Mouse (Mus musculus): ENCODE measurements at regions not wholly inside any gene's neighbourhood (a gene's known extent, or its start where the extent isn't known, plus 50 kb on each side); places are given as distances from the start of the nearest gene placed in this dataset.
"Not testable (repeated sequence)": the region's sequence is repeated elsewhere in the genome, so short reads cannot be mapped to it uniquely, and the experiment has no call there.

- CTCF ChIA-PET, result no interaction called here
- TF ChIP-seq CTCF (IDR thresholded peaks at IDR 0.05), result no peak
- no peaks in the 10 kb centered on the region for H3K27me3 ChIP-seq
- ATAC-seq, result peak; percentile 54
- no peak for DNase-seq (ENCODE audit: low read depth, low spot score)
- in situ Hi-C loops (cut with MboI; ENCODE audit: low pct_unique_long_range_greater_than_20kb), result no loop called here
- POLR2A ChIA-PET, result interaction anchor here (0.6 kb wide), 1 partner anchor 145 kb away, joined by 4 read pairs; no protein-coding TSS in a partner anchor
These were observed 1339.6 kb downstream of the Zfp704 start for GRCm38 (mm10) chr3:8270009-8270934.

- in situ Hi-C loops (cut with MboI; ENCODE audit: low pct_unique_long_range_greater_than_20kb), result no loop called here
These were observed 1344.1 kb downstream of the Zfp704 start for GRCm38 (mm10) chr3:8265783-8266182.

GRCm38 (mm10) chr3:8264366-8265033 is 1345.4 kb downstream of the Zfp704 start:
- POLR2A ChIA-PET, result no interaction called here
- CTCF ChIA-PET, result interaction anchor here (1.0 to 1.5 kb wide), 2 partner anchors 10 to 11 kb away, joined by 3 to 4 read pairs; no protein-coding TSS in a partner anchor
- no peak for DNase-seq (ENCODE audit: low read depth, low spot score)
- no peak for TF ChIP-seq CTCF (IDR thresholded peaks at IDR 0.05)
- ATAC-seq, result no peak
- in situ Hi-C loops (cut with MboI; ENCODE audit: low pct_unique_long_range_greater_than_20kb), result no loop called here
- no peaks in the 10 kb centered on the region for H3K27me3 ChIP-seq

More at GRCm38 (mm10) chr3:8265783-8266182, 1344.1 kb downstream of the Zfp704 start:
- no peaks in the 10 kb centered on the region for H3K27me3 ChIP-seq
- ATAC-seq (no peak), DNase-seq (ENCODE audit: low read depth, low spot score) (no peak)
- ChIA-PET CTCF (interaction anchor here (1.0 to 1.9 kb wide), 5 partner anchors 9 to 89 kb away, joined by 3 to 4 read pairs (median 3); no protein-coding TSS in a partner anchor), POLR2A (no interaction called here)
- TF ChIP-seq CTCF (IDR thresholded peaks at IDR 0.05), result no peak

GRCm38 (mm10) chr3:8257293-8257692 is 1352.6 kb downstream of the Zfp704 start:
- no peak for DNase-seq (ENCODE audit: low read depth, low spot score)
- no peak for TF ChIP-seq CTCF (IDR thresholded peaks at IDR 0.05)
- in situ Hi-C loops (cut with MboI; ENCODE audit: low pct_unique_long_range_greater_than_20kb), result no loop called here
- no peaks in the 10 kb centered on the region for H3K27me3 ChIP-seq
- CTCF ChIA-PET, result interaction anchor here (1.1 to 1.3 kb wide), 2 partner anchors 8 to 29 kb away, joined by 3 read pairs; no protein-coding TSS in a partner anchor
- POLR2A ChIA-PET, result no interaction called here
- no peak for ATAC-seq

- in situ Hi-C loops (cut with MboI; ENCODE audit: low pct_unique_long_range_greater_than_20kb), result no loop called here
- ATAC-seq (peak; percentile 90), DNase-seq (ENCODE audit: low read depth, low spot score) (peak; percentile 89)
- no peak for TF ChIP-seq CTCF (IDR thresholded peaks at IDR 0.05)
- POLR2A ChIA-PET, result no interaction called here
- no peaks in the 10 kb centered on the region for H3K27me3 ChIP-seq
- CTCF ChIA-PET, result interaction anchor here (1.3 kb wide), 1 partner anchor 14 kb away, joined by 3 read pairs; no protein-coding TSS in a partner anchor
These were observed 1357.6 kb downstream of the Zfp704 start for GRCm38 (mm10) chr3:8252311-8252710.

GRCm38 (mm10) chr3:8248911-8249310 is 1361.0 kb downstream of the Zfp704 start:
- H3K27me3 ChIP-seq, result no peaks in the 10 kb centered on the region
- POLR2A ChIA-PET, result no interaction called here
- CTCF ChIA-PET, result no interaction called here
- TF ChIP-seq CTCF (IDR thresholded peaks at IDR 0.05), result no peak
- ATAC-seq, result no peak
- DNase-seq (ENCODE audit: low read depth, low spot score), result no peak
- in situ Hi-C loops (cut with MboI; ENCODE audit: low pct_unique_long_range_greater_than_20kb), result no loop called here

- CTCF ChIA-PET, result interaction anchor here (1.5 kb wide), 1 partner anchor 12 kb away, joined by 5 read pairs; no protein-coding TSS in a partner anchor
- ATAC-seq; in situ Hi-C loops (cut with MboI; ENCODE audit: low pct_unique_long_range_greater_than_20kb); POLR2A ChIA-PET; H3K27me3 ChIP-seq: not testable (repeated sequence)
- peak; percentile 85 for DNase-seq (ENCODE audit: low read depth, low spot score)
These were observed 1364.1 kb downstream of the Zfp704 start for GRCm38 (mm10) chr3:8245822-8246221.

- ATAC-seq; DNase-seq (ENCODE audit: low read depth, low spot score); H3K27me3 ChIP-seq; in situ Hi-C loops (cut with MboI; ENCODE audit: low pct_unique_long_range_greater_than_20kb); POLR2A ChIA-PET: not testable (repeated sequence)
- CTCF ChIA-PET, result interaction anchor here (1.5 kb wide), 1 partner anchor 11 kb away, joined by 5 read pairs; no protein-coding TSS in a partner anchor
These were observed 1364.6 kb downstream of the Zfp704 start for GRCm38 (mm10) chr3:8245195-8245789.

- in situ Hi-C loops (cut with MboI; ENCODE audit: low pct_unique_long_range_greater_than_20kb); DNase-seq (ENCODE audit: low read depth, low spot score); ATAC-seq; POLR2A ChIA-PET; CTCF ChIA-PET; H3K27me3 ChIP-seq: not testable (repeated sequence)
These were observed 1365.2 kb downstream of the Zfp704 start for GRCm38 (mm10) chr3:8244526-8245194.
